Mouse (Mus musculus) ES-E14 (cell line): ENCODE data around the gene F11r.

Experiments
- MAFK ChIP-seq: IDR thresholded peaks from 2 replicates; pipeline ENCODE4 v1.6.1; 2014; ENCODE audit warnings: mild to moderate bottlenecking, low read depth, low read length, inconsistent platforms; ENCODE audit not compliant: insufficient read depth
- ZNF384 ChIP-seq: IDR thresholded peaks from 2 replicates; pipeline ENCODE4 v1.6.1; 2012; ENCODE audit warnings: low read depth, low read length, inconsistent platforms

GRCm38 (mm10) chr1:171469678-171470077 is 32.3 kb downstream of the F11r start:
- TF ChIP-seq ZNF384, result no peak
- TF ChIP-seq MAFK, result no peak
